Mouse (Mus musculus) layer of hippocampus, postnatal 14 days (tissue): Measurements from ENCODE around the gene Cfap74. TPM values are rescaled to one million over a fixed set of nuclear protein-coding genes. Genes with fewer than 3 reads are reported as not detected.

ENCODE experiments used
- DNase-seq, 2 experiments: peaks; one replicate each; pipeline ENCODE4 v3.0.0; 2021 to 2022; ENCODE audit warnings: low spot score in 2 of 2, mixed read lengths in 1 of 2
- total RNA-seq, 2 experiments: library from RNA; stranded (reverse); gene quantifications; 2 replicates each; pipeline ENCODE4 v1.2.3; 2021

The Cfap74 gene
- total RNA-seq, 2 experiments from 2014 or later = 9.6 to 11.5 TPM

DNA sequence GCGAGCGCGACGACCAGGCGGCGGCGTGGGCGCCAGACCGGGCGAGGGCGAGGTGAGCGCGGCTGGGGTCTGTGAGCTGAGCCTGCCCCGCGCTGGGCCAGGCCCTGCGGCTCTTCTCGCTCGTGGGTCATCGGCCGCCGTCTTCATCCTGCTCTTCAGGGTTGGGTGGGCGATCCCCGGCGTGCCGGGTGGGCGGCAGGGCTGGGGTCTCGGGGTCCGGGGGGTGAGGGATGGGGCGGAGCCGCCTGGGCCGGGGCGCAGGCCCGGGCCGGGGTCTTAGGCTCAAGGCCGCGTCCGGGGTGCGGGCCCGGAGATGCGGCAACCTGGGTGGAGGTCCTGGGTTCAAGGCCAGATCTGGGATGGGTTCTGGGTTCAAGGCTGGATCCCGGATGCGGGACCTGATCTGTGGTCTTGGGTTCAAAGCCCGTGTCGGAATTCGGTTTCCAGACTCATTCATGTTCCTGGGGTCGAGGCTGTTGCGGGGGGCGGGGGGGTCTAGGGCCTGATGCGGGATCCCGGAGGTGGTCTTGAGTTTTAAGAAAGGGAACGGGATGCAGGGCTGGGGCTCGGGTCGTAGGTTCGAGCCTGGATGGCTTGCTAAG lies 82.6 kb downstream of the Cfap74 start:
- DNase-seq = peak in 1 of 2 experiments; percentile 25

GRCm38 (mm10) chr4:155492131-155492633 lies 83.2 kb downstream of the Cfap74 start:
- peak; percentile 47 for DNase-seq

GRCm38 (mm10) chr4:155494891-155495290 lies 85.9 kb downstream of the Cfap74 start:
- DNase-seq = no peak

GRCm38 (mm10) chr4:155497963-155498362 lies 89.0 kb downstream of the Cfap74 start:
- DNase-seq = no peak

DNA sequence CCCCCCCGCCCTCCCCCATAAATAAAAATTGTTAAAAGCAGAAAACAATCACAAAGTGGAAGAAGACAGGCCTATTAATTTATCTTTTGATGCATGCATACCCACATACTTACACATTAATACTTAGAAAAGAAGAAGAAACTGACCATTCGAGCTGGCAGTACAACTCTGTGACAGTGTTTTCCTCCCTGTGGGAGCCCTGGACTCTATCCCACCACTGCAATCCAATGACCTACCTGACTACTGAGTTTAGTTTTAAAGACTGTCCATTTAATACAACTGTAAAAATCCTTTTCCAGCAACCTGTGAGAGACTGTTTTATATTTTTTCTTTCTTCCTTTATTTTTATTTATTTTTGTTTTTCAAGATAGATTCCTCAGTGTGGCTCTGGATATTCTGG lies 92.1 kb downstream of the Cfap74 start:
- DNase-seq = no peak

- no peak for DNase-seq
Observed at GRCm38 (mm10) chr4:155505067-155505466, 96.1 kb downstream of the Cfap74 start.

DNA sequence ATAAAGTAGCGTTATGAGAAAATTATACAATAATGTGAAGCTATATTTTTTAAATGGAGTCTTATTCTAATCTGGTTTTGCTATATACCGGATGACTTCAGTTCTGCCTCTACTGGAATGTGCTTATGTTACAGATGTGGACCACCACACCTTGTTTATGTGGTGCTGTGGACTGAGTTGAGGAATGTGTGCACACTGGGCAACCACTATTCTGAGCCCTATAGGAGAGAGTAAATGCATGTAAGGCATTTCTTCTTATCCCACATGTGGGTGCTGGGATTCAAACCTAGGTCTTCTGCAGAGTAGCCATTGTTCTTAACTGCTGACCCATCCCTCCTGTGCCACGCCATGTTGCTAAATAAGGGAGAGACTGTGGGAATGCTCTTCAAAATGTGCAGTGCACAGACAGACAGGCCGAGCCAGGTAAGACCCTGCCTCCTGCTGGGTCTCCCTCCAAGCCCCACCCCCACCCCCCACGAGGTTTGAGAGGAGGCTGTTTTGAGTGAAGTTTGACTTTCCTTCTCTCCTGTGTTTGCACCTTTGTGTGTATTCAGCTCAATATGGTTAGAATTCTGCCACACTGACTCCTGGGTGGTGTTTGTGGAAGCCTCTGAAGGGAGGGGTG lies 96.8 kb downstream of the Cfap74 start:
- DNase-seq = no peak

DNA sequence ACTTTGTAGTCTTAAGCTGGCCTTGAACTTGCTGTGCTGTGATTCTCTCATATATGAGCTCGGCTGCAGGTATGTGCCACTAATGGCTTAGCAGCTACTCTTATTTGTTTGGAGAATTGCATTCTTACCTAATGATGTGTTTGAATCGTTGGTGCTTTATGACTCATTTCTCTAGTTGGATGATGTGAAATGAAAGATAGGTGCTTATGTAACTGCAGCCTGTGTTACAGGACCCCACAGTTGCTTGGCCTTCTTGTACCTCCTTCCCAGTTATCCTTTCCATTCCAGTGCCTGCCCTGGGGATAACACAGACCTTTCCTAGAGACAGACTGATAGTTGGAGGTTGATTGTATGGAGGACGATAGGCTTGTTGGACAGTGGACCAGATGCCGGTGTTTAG lies 99.6 kb downstream of the Cfap74 start:
- DNase-seq = no peak

DNA sequence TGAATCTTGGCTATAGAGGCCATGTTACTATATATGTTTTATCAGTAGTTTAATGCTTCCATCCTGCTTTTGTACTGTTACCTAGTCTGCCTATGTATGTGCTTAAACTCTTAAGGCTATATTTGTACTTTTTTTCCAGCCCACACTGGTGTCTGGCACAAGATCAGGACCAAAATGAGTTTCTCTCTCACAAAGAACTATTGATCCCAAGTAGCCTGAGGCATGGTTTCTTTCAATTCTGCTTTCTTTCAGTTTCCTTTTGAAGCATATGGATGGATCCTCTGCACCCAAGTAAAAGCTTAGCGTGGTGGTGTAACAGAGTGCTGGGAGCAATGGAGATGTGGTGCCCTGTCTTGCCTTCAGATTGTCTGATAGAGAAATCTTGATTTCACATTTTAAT lies 102.0 kb downstream of the Cfap74 start:
- DNase-seq = no peak

DNA sequence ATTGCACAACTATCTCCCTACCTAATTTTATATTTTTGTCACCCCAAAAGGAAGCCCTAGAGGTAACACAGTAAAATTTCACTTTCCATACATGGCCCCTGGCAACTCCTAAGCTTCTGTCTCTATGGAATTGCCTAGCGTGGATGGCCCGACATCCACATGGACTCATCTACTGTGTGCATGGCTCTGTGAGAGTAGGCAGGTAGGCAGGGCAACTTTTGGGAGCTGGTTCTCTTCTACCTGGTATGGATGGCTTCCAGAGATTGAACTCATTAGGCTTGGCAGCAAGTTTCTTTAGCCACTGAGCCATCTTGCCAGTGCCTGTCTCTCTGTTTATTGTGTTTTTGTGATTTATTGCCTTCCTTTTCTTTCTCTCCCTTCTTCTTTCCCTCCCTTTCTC lies 105.8 kb downstream of the Cfap74 start:
- no peak for DNase-seq

Other genes with a start within 250 kb of the Cfap74 start
- 100 to 1,000 TPM; 115 to 117 TPM for gene Ski, start 186.6 kb upstream of the Cfap74 start, total RNA-seq
- gene Faap20, start 159.4 kb upstream of the Cfap74 start, total RNA-seq = 10 to 100 TPM; 24.2 to 24.5 TPM
- gene Prkcz, start 47.8 kb upstream of the Cfap74 start, total RNA-seq = 100 to 1,000 TPM; 148 to 158 TPM
- 10 to 100 TPM; 10.4 to 14.9 TPM for gene Gabrd, start 11.1 kb upstream of the Cfap74 start, total RNA-seq
- 10 to 100 TPM in 1 of 2 experiments, 1 to 10 TPM in 1; 6.2 to 10.5 TPM for gene Tmem52, start 59.9 kb downstream of the Cfap74 start, total RNA-seq
- gene Gnb1, start 82.2 kb downstream of the Cfap74 start, total RNA-seq = 100 to 1,000 TPM; 855 to 871 TPM
- gene Nadk, start 153.2 kb downstream of the Cfap74 start, total RNA-seq = 10 to 100 TPM; 61.0 to 68.9 TPM
- 10 to 100 TPM; 41.4 to 46.1 TPM for gene Slc35e2, start 192.2 kb downstream of the Cfap74 start, total RNA-seq
- gene Cdk11b, start 215.7 kb downstream of the Cfap74 start, total RNA-seq = 10 to 100 TPM; 45.4 to 50.7 TPM
- gene Gm10563, start 236.2 kb downstream of the Cfap74 start, total RNA-seq = not detected
- gene Mmp23, start 244.2 kb downstream of the Cfap74 start, total RNA-seq = 1 to 10 TPM; 1.5 to 4.7 TPM